In genomic region chr5:39212550-39212949, GRCm38 (mm10) we compare ENCODE assay signal across 17 mouse cellular contexts.
DNase-seq lines count a peak whose midpoint lies in the region; ATAC-seq and TF ChIP-seq lines count a peak whose summit lies in the region.
"Had no signal": no experiment of that assay in that cellular context is flagged by ENCODE, and none has a peak within 500 bp of the region (broad histone marks: within the 10 kb centered on the region; RNA-seq: fewer than 3 reads in every experiment).

No protein-coding gene starts in this region.

- H3K9me3 ChIP-seq in hindbrain, embryonic 11.5 days (ENCODE audit: control insufficient read depth, low read length), result no peaks in the 10 kb centered on the region
- no peaks in the 10 kb centered on the region for H3K9me3 ChIP-seq in hindbrain, embryonic 10.5 days
- no peaks in the 10 kb centered on the region for H3K9me3 ChIP-seq in hindbrain, embryonic 15.5 days
- no peaks in the 10 kb centered on the region for H3K9me3 ChIP-seq in midbrain, embryonic 16.5 days (replicated peaks; ENCODE audit: control insufficient read depth, low read length, poor library complexity, severe bottlenecking)
- H3K9me3 ChIP-seq in kidney, embryonic 16.5 days (ENCODE audit: low read length), result no peaks in the 10 kb centered on the region
- H3K9me3 ChIP-seq in kidney, embryonic 15.5 days (replicated peaks), result no peaks in the 10 kb centered on the region
- H3K9me3 ChIP-seq: limb, embryonic 12.5 days had no signal

- H3K9ac ChIP-seq in hindbrain, embryonic 11.5 days (ENCODE audit: low read depth, low read length), result no peak overlapping the region
- no peak overlapping the region for H3K9ac ChIP-seq in hindbrain, embryonic 15.5 days
- H3K9ac ChIP-seq in midbrain, embryonic 16.5 days (ENCODE audit: low read depth, low read length), result no peak overlapping the region
- H3K9ac ChIP-seq in kidney, embryonic 16.5 days (replicated peaks; ENCODE audit: low read length), result no peak overlapping the region
- no peak overlapping the region for H3K9ac ChIP-seq in kidney, embryonic 15.5 days
- H3K9ac ChIP-seq: limb, embryonic 12.5 days had no signal

- H3K27ac ChIP-seq in hindbrain, embryonic 11.5 days (ENCODE audit: low read depth, low read length), result no peak overlapping the region
- no peak overlapping the region for H3K27ac ChIP-seq in hindbrain, embryonic 10.5 days
- H3K27ac ChIP-seq in hindbrain, embryonic 15.5 days (replicated peaks), result 0 out of 2 replicates have a peak overlapping the region, but pooled peaks have one; percentile 20
- no peak overlapping the region for H3K27ac ChIP-seq in midbrain, embryonic 16.5 days (ENCODE audit: low read length)
- no peak overlapping the region for H3K27ac ChIP-seq in kidney, embryonic 16.5 days (ENCODE audit: low read length)
- no peak overlapping the region for H3K27ac ChIP-seq in kidney, embryonic 15.5 days
- H3K27ac ChIP-seq: limb, embryonic 12.5 days; macrophage had no signal

- no peak for TF ChIP-seq CTCF in brain, embryonic 14.5 days (IDR thresholded peaks at IDR 0.05; ENCODE audit: borderline replicate concordance, extremely low read depth, insufficient read depth, insufficient read length)

- H3K4me1 ChIP-seq in hindbrain, embryonic 11.5 days (replicated peaks; ENCODE audit: control insufficient read depth, insufficient read depth, low read length), result no peaks in the 10 kb centered on the region
- no peaks in the 10 kb centered on the region for H3K4me1 ChIP-seq in hindbrain, embryonic 10.5 days (replicated peaks)
- no peaks in the 10 kb centered on the region for H3K4me1 ChIP-seq in hindbrain, embryonic 15.5 days (replicated peaks)
- H3K4me1 ChIP-seq in midbrain, embryonic 16.5 days (ENCODE audit: control insufficient read depth, insufficient read depth, low read length), result no peaks in the 10 kb centered on the region
- no peaks in the 10 kb centered on the region for H3K4me1 ChIP-seq in kidney, embryonic 16.5 days (ENCODE audit: insufficient read depth, low read length)
- no peaks in the 10 kb centered on the region for H3K4me1 ChIP-seq in kidney, embryonic 15.5 days
- H3K4me1 ChIP-seq: limb, embryonic 12.5 days had no signal

- H3K4me2 ChIP-seq in hindbrain, embryonic 11.5 days (replicated peaks; ENCODE audit: low read depth, low read length), result no peak overlapping the region
- H3K4me2 ChIP-seq in hindbrain, embryonic 15.5 days, result no peak overlapping the region
- no peak overlapping the region for H3K4me2 ChIP-seq in midbrain, embryonic 16.5 days (ENCODE audit: low read length)
- no peak overlapping the region for H3K4me2 ChIP-seq in kidney, embryonic 16.5 days (replicated peaks; ENCODE audit: low read depth, low read length)
- no peak overlapping the region for H3K4me2 ChIP-seq in kidney, embryonic 15.5 days
- H3K4me2 ChIP-seq: limb, embryonic 12.5 days had no signal

- ATAC-seq in hindbrain, embryonic 11.5 days (ENCODE audit: low FRiP score), result peak; percentile 64
- ATAC-seq in hindbrain, embryonic 15.5 days (ENCODE audit: low FRiP score, low read depth), result 0 out of 2 replicates have a peak, but pooled peaks have one; percentile 38
- ATAC-seq in midbrain, embryonic 16.5 days, result peak; percentile 56; the same call in 1 of the 2 replicates
- no peak for ATAC-seq in kidney, embryonic 16.5 days (ENCODE audit: low FRiP score, low TSS enrichment)
- no peak for ATAC-seq in monocyte, adult 5-6 weeks (replicated peaks; ENCODE audit: insufficient number of reproducible peaks, low FRiP score, low TSS enrichment, poor library complexity, severe bottlenecking)
- no peak for ATAC-seq in kidney, embryonic 15.5 days (replicated peaks; ENCODE audit: low FRiP score)
- ATAC-seq: inflammation-experienced regulatory T-cells, adult 6 months had no signal

- H3K4me3 ChIP-seq in hindbrain, embryonic 11.5 days (ENCODE audit: low read depth, low read length), result no peak overlapping the region
- H3K4me3 ChIP-seq in hindbrain, embryonic 10.5 days, result no peak overlapping the region
- no peak overlapping the region for H3K4me3 ChIP-seq in hindbrain, embryonic 15.5 days
- H3K4me3 ChIP-seq in midbrain, embryonic 16.5 days (ENCODE audit: low read depth, low read length), result no peak overlapping the region
- H3K4me3 ChIP-seq in kidney, embryonic 16.5 days (ENCODE audit: low read length), result no peak overlapping the region
- no peak overlapping the region for H3K4me3 ChIP-seq in kidney, embryonic 15.5 days (replicated peaks)
- H3K4me3 ChIP-seq: limb, embryonic 12.5 days had no signal

- no peak for TF ChIP-seq POLR2A in brain, embryonic 14.5 days (IDR thresholded peaks at IDR 0.05; ENCODE audit: borderline replicate concordance, extremely low read depth, insufficient read depth, insufficient read length, poor library complexity, severe bottlenecking)

- no peaks in the 10 kb centered on the region for H3K36me3 ChIP-seq in hindbrain, embryonic 11.5 days (ENCODE audit: control insufficient read depth, insufficient read depth, low read length)
- no peaks in the 10 kb centered on the region for H3K36me3 ChIP-seq in hindbrain, embryonic 10.5 days
- no peaks in the 10 kb centered on the region for H3K36me3 ChIP-seq in hindbrain, embryonic 15.5 days
- H3K36me3 ChIP-seq in midbrain, embryonic 16.5 days (ENCODE audit: control insufficient read depth, insufficient read depth, low read length), result no peaks in the 10 kb centered on the region
- no peaks in the 10 kb centered on the region for H3K36me3 ChIP-seq in kidney, embryonic 16.5 days (ENCODE audit: insufficient read depth, low read length)
- no peaks in the 10 kb centered on the region for H3K36me3 ChIP-seq in kidney, embryonic 15.5 days
- H3K36me3 ChIP-seq: G1E; limb, embryonic 12.5 days had no signal

- DNase-seq in hindbrain, embryonic 11.5 days (ENCODE audit: low spot score), result peak; percentile 5
- DNase-seq in hindbrain, embryonic 10.5 days (ENCODE audit: low spot score), result no peak
- peak; percentile 64 for DNase-seq in brain, embryonic 14.5 days (ENCODE audit: low read depth)
- DNase-seq: adrenal gland, postnatal 36 days; B cell, adult 2 months; cerebellum, adult 18-20 months; gastrocnemius, postnatal 36 days; thymus, adult 2 months had no signal

- no peaks in the 10 kb centered on the region for H3K27me3 ChIP-seq in hindbrain, embryonic 11.5 days (ENCODE audit: control insufficient read depth, insufficient read depth, low read length)
- H3K27me3 ChIP-seq in hindbrain, embryonic 10.5 days (ENCODE audit: insufficient read depth, poor library complexity, severe bottlenecking), result no peaks in the 10 kb centered on the region
- H3K27me3 ChIP-seq in hindbrain, embryonic 15.5 days, result no peaks in the 10 kb centered on the region
- H3K27me3 ChIP-seq in midbrain, embryonic 16.5 days (ENCODE audit: control insufficient read depth, insufficient read depth, low read depth, low read length), result no peaks in the 10 kb centered on the region
- H3K27me3 ChIP-seq in kidney, embryonic 16.5 days (ENCODE audit: insufficient read depth, low read length), result no peaks in the 10 kb centered on the region
- no peaks in the 10 kb centered on the region for H3K27me3 ChIP-seq in kidney, embryonic 15.5 days
- H3K27me3 ChIP-seq: limb, embryonic 12.5 days had no signal

Comparison
In these comparisons a context has a peak if more than half of its experiments do, and no peak if none do; other contexts are left out.
1. ATAC-seq: peak in hindbrain, embryonic 11.5 days (single experiment), hindbrain, embryonic 15.5 days (single experiment) and midbrain, embryonic 16.5 days (single experiment); none in kidney, embryonic 16.5 days (single experiment), monocyte, adult 5-6 weeks (single experiment) and kidney, embryonic 15.5 days (single experiment).